ENCODE assay signal across 24 mouse cellular contexts in the genomic region with DNA sequence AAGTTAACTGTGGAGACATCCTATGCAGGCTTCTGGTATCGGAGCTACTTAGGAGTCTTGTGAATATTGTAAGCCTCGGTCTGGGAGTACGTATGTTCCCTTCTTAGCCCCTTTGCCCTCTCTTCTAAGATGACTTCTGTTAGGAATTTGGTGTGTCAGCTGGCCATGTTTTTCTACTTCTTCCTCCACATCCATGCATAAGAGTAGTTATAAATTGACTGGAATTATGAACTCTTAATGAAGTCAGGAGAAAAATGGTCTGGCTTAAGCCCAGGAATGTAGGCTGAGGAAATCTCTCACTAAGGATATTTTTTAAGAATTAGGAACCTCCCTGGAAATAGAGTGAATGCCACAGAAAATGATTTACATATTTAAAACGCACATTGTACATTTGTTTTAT. TPM values are rescaled to one million over a fixed set of nuclear protein-coding genes. Genes with fewer than 3 reads are reported as not detected.
DNase-seq lines count a peak whose midpoint lies in the region; ATAC-seq lines count a peak whose summit lies in the region.
"Had no signal": no experiment of that assay in that cellular context is flagged by ENCODE, and none has a peak within 500 bp of the region (broad histone marks: within the 10 kb centered on the region; RNA-seq: fewer than 3 reads in every experiment).

No protein-coding gene starts in this region.

- H3K27ac ChIP-seq in embryonic facial prominence, embryonic 14.5 days (replicated peaks; ENCODE audit: low read depth, low read length), result no peak overlapping the region
- H3K27ac ChIP-seq in embryonic facial prominence, embryonic 10.5 days (replicated peaks), result no peak overlapping the region
- peak overlapping the region; percentile 33; the same call in 1 of the 2 replicates for H3K27ac ChIP-seq in lung, embryonic 15.5 days
- H3K27ac ChIP-seq: embryonic facial prominence, embryonic 13.5 days; forebrain, embryonic 13.5 days; forebrain, embryonic 15.5 days had no signal

- no peaks in the 10 kb centered on the region for H3K36me3 ChIP-seq in embryonic facial prominence, embryonic 14.5 days (ENCODE audit: control insufficient read depth, insufficient read depth, low read length)
- no peaks in the 10 kb centered on the region for H3K36me3 ChIP-seq in embryonic facial prominence, embryonic 10.5 days (replicated peaks)
- H3K36me3 ChIP-seq in lung, embryonic 15.5 days, result no peaks in the 10 kb centered on the region
- H3K36me3 ChIP-seq: embryonic facial prominence, embryonic 13.5 days; forebrain, embryonic 15.5 days; G1E had no signal

- ATAC-seq in embryonic facial prominence, embryonic 14.5 days (ENCODE audit: low read depth), result no peak
- no peak for ATAC-seq in lung, embryonic 15.5 days (ENCODE audit: borderline replicate concordance, extremely low read depth, low FRiP score, low TSS enrichment)
- ATAC-seq: activated CD4-positive, CD25-positive, alpha-beta regulatory T cell, adult 4 months; CD4-positive, CD25-positive, alpha-beta regulatory T cell, adult 4 months; forebrain, embryonic 13.5 days; forebrain, embryonic 15.5 days; forebrain, postnatal 0 days; Patski had no signal

- DNase-seq in embryonic facial prominence, embryonic 14.5 days (ENCODE audit: low spot score), result peak; percentile 2
- DNase-seq in embryonic facial prominence, embryonic 10.5 days (ENCODE audit: low spot score), result no peak
- peak; percentile 1 for DNase-seq in kidney, postnatal 14 days
- no peak for DNase-seq in kidney, postnatal 36 days
- no peak for DNase-seq in lung, adult 18-20 months
- DNase-seq: adrenal gland, adult 8-10 months; adrenal gland, postnatal 14 days; adrenal gland, postnatal 36 days; B cell, adult 2 months; cerebellum, adult 11-12 months; cerebellum, adult 2 months; cerebellum, adult 9-10 months; cerebellum, postnatal 10 days; cerebellum, postnatal 25 days; forebrain, postnatal 0 days had no signal

- H3K9me3 ChIP-seq in embryonic facial prominence, embryonic 14.5 days (ENCODE audit: control insufficient read depth, low read length), result no peaks in the 10 kb centered on the region
- no peaks in the 10 kb centered on the region for H3K9me3 ChIP-seq in embryonic facial prominence, embryonic 10.5 days
- no peaks in the 10 kb centered on the region for H3K9me3 ChIP-seq in lung, embryonic 15.5 days
- H3K9me3 ChIP-seq: embryonic facial prominence, embryonic 13.5 days; forebrain, embryonic 13.5 days; forebrain, embryonic 15.5 days; G1E had no signal

- H3K4me2 ChIP-seq in embryonic facial prominence, embryonic 14.5 days (ENCODE audit: low read depth, low read length), result no peak overlapping the region
- H3K4me2 ChIP-seq in lung, embryonic 15.5 days, result no peak overlapping the region
- H3K4me2 ChIP-seq: embryonic facial prominence, embryonic 13.5 days; forebrain, embryonic 13.5 days; forebrain, embryonic 15.5 days had no signal

- no peak overlapping the region for H3K9ac ChIP-seq in embryonic facial prominence, embryonic 14.5 days (ENCODE audit: low read depth, low read length)
- no peak overlapping the region for H3K9ac ChIP-seq in lung, embryonic 15.5 days
- H3K9ac ChIP-seq: embryonic facial prominence, embryonic 13.5 days; forebrain, embryonic 13.5 days; forebrain, embryonic 15.5 days; forebrain, postnatal 0 days had no signal

- no peaks in the 10 kb centered on the region for H3K4me1 ChIP-seq in embryonic facial prominence, embryonic 14.5 days (ENCODE audit: control insufficient read depth, insufficient read depth, low read length)
- no peaks in the 10 kb centered on the region for H3K4me1 ChIP-seq in embryonic facial prominence, embryonic 10.5 days
- no peaks in the 10 kb centered on the region for H3K4me1 ChIP-seq in lung, embryonic 15.5 days
- H3K4me1 ChIP-seq: embryonic facial prominence, embryonic 13.5 days; forebrain, embryonic 13.5 days; forebrain, embryonic 15.5 days had no signal

- H3K4me3 ChIP-seq in embryonic facial prominence, embryonic 14.5 days (ENCODE audit: low read depth, low read length), result no peak overlapping the region
- H3K4me3 ChIP-seq in embryonic facial prominence, embryonic 10.5 days, result no peak overlapping the region
- no peak overlapping the region for H3K4me3 ChIP-seq in lung, embryonic 15.5 days
- H3K4me3 ChIP-seq: embryonic facial prominence, embryonic 13.5 days; forebrain, embryonic 13.5 days; forebrain, embryonic 15.5 days had no signal

- WGBS in embryonic facial prominence, embryonic 14.5 days, result 65% methylated on average over 4 of the region's 4 CpGs
- WGBS in embryonic facial prominence, embryonic 10.5 days, result 94% methylated on average over 4 of the region's 4 CpGs
- WGBS in lung, embryonic 15.5 days, result 59% methylated on average over 4 of the region's 4 CpGs

- no peaks in the 10 kb centered on the region; the same call in 1 of the 2 replicates for H3K27me3 ChIP-seq in embryonic facial prominence, embryonic 14.5 days (replicated peaks; ENCODE audit: control insufficient read depth, insufficient read depth, low read length)
- H3K27me3 ChIP-seq in embryonic facial prominence, embryonic 10.5 days (replicated peaks; ENCODE audit: low read depth, poor library complexity, severe bottlenecking), result peaks cover 28% of the 10 kb centered on the region
- H3K27me3 ChIP-seq in lung, embryonic 15.5 days, result no peaks in the 10 kb centered on the region
- H3K27me3 ChIP-seq: CH12.LX; forebrain, embryonic 13.5 days; forebrain, embryonic 15.5 days had no signal

RNA-seq across cellular contexts. Expression of a gene that starts 34.6 kb away (rescaled TPM):
- 10.0 and 10.1 TPM in 2 replicates for polyA plus RNA-seq in embryonic facial prominence, embryonic 14.5 days (2014; fragmentation: Nextera tagmentation; extraction: Ambion mirVana)
- polyA plus RNA-seq in embryonic facial prominence, embryonic 10.5 days (2016; fragmentation: Nextera tagmentation; extraction: Ambion mirVana), result 4.8 and 5.3 TPM in 2 replicates
- polyA plus RNA-seq in lung, embryonic 15.5 days (2015; fragmentation: Nextera tagmentation; extraction: Ambion mirVana), result 48.1 and 52.2 TPM in 2 replicates
- polyA plus RNA-seq: activated CD4-positive, CD25-positive, alpha-beta regulatory T cell, adult 4 months; CD4-positive, CD25-positive, alpha-beta regulatory T cell, adult 4 months; G1E had no signal

Comparison
In these comparisons a context has a peak if more than half of its experiments do, and no peak if none do; other contexts are left out.
1. DNase-seq: peak in embryonic facial prominence, embryonic 14.5 days (single experiment) and kidney, postnatal 14 days (single experiment); none in embryonic facial prominence, embryonic 10.5 days (single experiment), kidney, postnatal 36 days (0 of 2) and lung, adult 18-20 months (0 of 2).